Mouse (Mus musculus) liver, embryonic 14.5 days (tissue): ENCODE data around the gene Alg9. TPM values are rescaled to one million over a fixed set of nuclear protein-coding genes. Genes with fewer than 3 reads are reported as not detected.
A peak's percentile ranks its signal among the peaks of the same experiment; 100 is the strongest.

ENCODE experiments used
- ATAC-seq: fragments of 200-750 bp; cut with Nextera tagmentation; 2 replicates; pipeline ENCODE4 v1.8.0; 2017; ENCODE audit warnings: moderate number of reproducible peaks, mild to moderate bottlenecking, moderate library complexity; ENCODE audit not compliant: insufficient read depth
- DNase-seq, 3 experiments: peaks; one replicate each; pipeline ENCODE4 v3.0.0-alpha.2; 2012 to 2013; ENCODE audit warnings: low read depth in 3 of 3, low spot score in 3 of 3
- H3K27ac ChIP-seq: fragments of 300-500 bp; sonication (generic); 2 replicates; pipeline ENCODE4 v1.5.1; 2014; ENCODE audit warnings: moderate library complexity, mild to moderate bottlenecking, control low read depth, inconsistent platforms
- H3K27me3 ChIP-seq: fragments of 300-500 bp; sonication (generic); 2 replicates; pipeline ENCODE4 v1.6.1; 2014; ENCODE audit warnings: mild to moderate bottlenecking, low read length, moderate library complexity; ENCODE audit not compliant: control insufficient read depth, insufficient read depth
- H3K36me3 ChIP-seq: fragments of 300-500 bp; sonication (generic); replicated peaks from 2 replicates; pipeline ENCODE4 v1.6.1; 2014; ENCODE audit warnings: low read depth; ENCODE audit not compliant: control insufficient read depth, insufficient read depth
- H3K4me1 ChIP-seq, 2 experiments: fragments of 200-500 bp in 1 of 2; fragments of 300-500 bp in 1 of 2; sonication (generic) in 1 of 2; replicated peaks; 2 replicates each; pipeline ENCODE4 v1.6.1; 2012 to 2014; ENCODE audit warnings: antibody characterized with exemption in 1 of 2, inconsistent platforms in 1 of 2, low read length in 1 of 2; ENCODE audit not compliant: control insufficient read depth in 2 of 2, insufficient read depth in 2 of 2
- H3K4me2 ChIP-seq: fragments of 300-500 bp; sonication (generic); 2 replicates; pipeline ENCODE4 v1.6.1; 2014; ENCODE audit warnings: low read depth, mild to moderate bottlenecking, control low read depth, moderate library complexity
- H3K4me3 ChIP-seq, 2 experiments: fragments of 200-500 bp in 1 of 2; fragments of 300-500 bp in 1 of 2; sonication (generic) in 1 of 2; 2 replicates each; pipeline ENCODE4 v1.5.1; 2012 to 2014; ENCODE audit warnings: low read depth in 2 of 2, low read length in 2 of 2, mild to moderate bottlenecking in 2 of 2, control low read depth in 1 of 2, inconsistent platforms in 1 of 2, moderate library complexity in 1 of 2; ENCODE audit not compliant: insufficient read depth in 1 of 2
- H3K9ac ChIP-seq: fragments of 300-500 bp; sonication (generic); replicated peaks from 2 replicates; pipeline ENCODE4 v1.6.1; 2014; ENCODE audit warnings: mild to moderate bottlenecking, control low read depth, moderate library complexity
- H3K9me3 ChIP-seq: fragments of 300-500 bp; sonication (generic); 2 replicates; pipeline ENCODE4 v1.6.1; 2016; ENCODE audit warnings: low read length, mixed read lengths; ENCODE audit not compliant: control insufficient read depth
- CTCF ChIP-seq: IDR thresholded peaks from 2 replicates; pipeline ENCODE4 v1.5.1; 2016; ENCODE audit warnings: antibody characterized with exemption, low read depth, control low read depth
- EP300 ChIP-seq: IDR thresholded peaks from 2 replicates; pipeline ENCODE4 v1.6.1; 2016; ENCODE audit warnings: antibody characterized with exemption, low read depth
- WGBS: fragments of 180-500 bp; shearing (Covaris S2); extraction: QIAGEN DNeasy Blood & Tissue Kit; methylation state at CpG from one replicate; pipeline ENCODE4 v1.1.7; 2014; ENCODE audit not compliant: insufficient replicate concordance; 5-methylcytosine and 5-hydroxymethylcytosine counted together
- polyA plus RNA-seq, 2 experiments: library from polyadenylated mRNA; depleted of rRNA in 1 of 2; stranded (reverse) in 1 of 2; unstranded in 1 of 2; fragments of >200 nt; fragmentation: Nextera tagmentation in 1 of 2; extraction: Ambion mirVana in 1 of 2; gene quantifications; 2 replicates each; pipeline versions ENCODE4 v1.2.1 to v1.2.3; 2012 to 2014

Gene Alg9
- polyA plus RNA-seq, 2 experiments: 10.1 to 12.7 TPM

DNA sequence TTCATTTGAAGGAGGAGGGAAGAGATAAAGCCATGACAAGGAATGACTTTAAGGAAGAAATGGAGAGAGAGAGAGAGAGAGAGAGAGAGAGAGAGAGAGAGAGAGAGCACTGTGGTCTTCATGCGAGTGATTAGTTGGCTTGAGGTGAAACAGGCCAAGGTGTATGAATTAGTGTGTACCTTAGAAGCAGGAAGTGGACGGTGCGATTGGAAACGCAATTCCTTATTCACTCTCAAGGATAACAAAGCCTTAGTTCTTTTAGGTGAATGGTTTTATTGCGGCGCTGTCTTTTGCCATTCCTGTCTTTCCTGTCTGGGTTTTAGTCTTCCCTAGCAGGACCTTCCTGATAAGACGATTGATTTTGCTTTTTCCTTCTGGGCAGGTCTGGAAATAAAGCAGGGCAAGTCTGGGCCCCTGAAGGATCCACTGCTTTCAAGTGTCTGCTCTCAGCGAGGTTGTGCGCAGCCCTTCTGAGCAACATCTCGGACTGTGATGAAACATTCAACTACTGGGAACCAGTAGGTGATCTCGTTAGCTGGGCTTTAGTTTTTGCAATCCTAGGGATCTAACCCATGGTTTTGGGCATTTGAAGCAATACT is 1.4 kb downstream of the Alg9 start:
- WGBS: 48% methylated on average over 11 of the region's 11 CpGs
- peak overlapping the region; percentile 92 for H3K4me2 ChIP-seq

DNA sequence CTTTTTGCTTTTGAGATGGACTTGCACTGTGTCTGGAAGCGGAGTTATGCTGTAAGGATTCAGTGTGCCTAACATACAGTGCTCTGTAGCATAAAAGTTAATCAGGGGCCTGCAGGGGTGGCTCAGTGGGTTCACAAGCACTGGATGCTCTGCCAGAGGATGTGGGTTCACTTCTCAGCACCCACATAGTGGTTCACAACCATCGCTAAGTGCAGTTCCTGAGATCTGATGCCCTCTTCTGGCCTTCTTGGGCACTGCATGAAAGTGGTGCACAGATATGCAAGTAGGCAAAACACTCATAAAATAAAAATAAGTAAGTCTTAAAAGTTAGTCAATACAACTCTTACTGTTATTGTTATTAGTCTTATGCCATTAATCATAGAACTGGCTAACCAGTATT is 7.3 kb downstream of the Alg9 start:
- H3K4me1 ChIP-seq: no peaks in the 10 kb centered on the region
- H3K4me3 ChIP-seq: no peak overlapping the region
- DNase-seq (peak in 1 of 3 experiments; percentile 23), ATAC-seq (no peak)
- TF ChIP-seq EP300: no peak
- TF ChIP-seq CTCF: peak; percentile 82
- no peak overlapping the region for H3K4me2 ChIP-seq
- H3K36me3 ChIP-seq: peaks cover 12% of the 10 kb centered on the region
- no peak overlapping the region for H3K9ac ChIP-seq
- H3K9me3 ChIP-seq: no peaks in the 10 kb centered on the region
- no peaks in the 10 kb centered on the region for H3K27me3 ChIP-seq
- 66% methylated on average over 2 of the region's 2 CpGs for WGBS
- H3K27ac ChIP-seq: no peak overlapping the region

More for the DNA sequence above, 1.4 kb downstream of the Alg9 start:
- Histone ChIP-seq H3K27ac (peak overlapping the region; percentile 26), H3K4me3 (peak overlapping the region; percentile 69 to 90), H3K9ac (peak overlapping the region; percentile 84), H3K9me3 (no peaks in the 10 kb centered on the region), H3K27me3 (no peaks in the 10 kb centered on the region), H3K36me3 (peaks cover 15% of the 10 kb centered on the region), H3K4me1 (peaks cover 5 to 22% of the 10 kb centered on the region in 2 experiments; a peak in 3 of 4 replicates)
- TF ChIP-seq CTCF: no peak
- TF ChIP-seq EP300: no peak
- no peak for ATAC-seq
- DNase-seq: no peak

DNA sequence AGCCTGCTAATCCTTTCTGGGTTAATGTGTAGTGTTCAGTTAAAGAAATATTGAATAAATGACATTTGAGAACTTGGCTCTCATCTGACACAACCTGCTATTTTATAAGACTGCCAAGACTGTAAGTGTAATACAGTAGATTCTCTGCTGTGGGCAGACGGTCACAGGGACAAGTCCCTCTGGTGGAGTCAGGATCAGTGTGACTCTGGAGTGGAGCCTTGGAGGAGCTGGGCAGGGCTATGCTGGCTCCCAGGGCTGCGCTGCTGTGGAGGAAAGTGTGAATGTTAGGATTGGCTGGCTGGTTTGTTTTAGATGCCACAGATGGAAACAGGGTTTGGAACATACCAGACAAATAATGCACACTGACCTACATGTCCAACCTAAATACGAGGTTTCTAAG is 20.4 kb downstream of the Alg9 start:
- DNase-seq: no peak
- H3K36me3 ChIP-seq: no peaks in the 10 kb centered on the region; the same call in 1 of the 2 replicates

DNA sequence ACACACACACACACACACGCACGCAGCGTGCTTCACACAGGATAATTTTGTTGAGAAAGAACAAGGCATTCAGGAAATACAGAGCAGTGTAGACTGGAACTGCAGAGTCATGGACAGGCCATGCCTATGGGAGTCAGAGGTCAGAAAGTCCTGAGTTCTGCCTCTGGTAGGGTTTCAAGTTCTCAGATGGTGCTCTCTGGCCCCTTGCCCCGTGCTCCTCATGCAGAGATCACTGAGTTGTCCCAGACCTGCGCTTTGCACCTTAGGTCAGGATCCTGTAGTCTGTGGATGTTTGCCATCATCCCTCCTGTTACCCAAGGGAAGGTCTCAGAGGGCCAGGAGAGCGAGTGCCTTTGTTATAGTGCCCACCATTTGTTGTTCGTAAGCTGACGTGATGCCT is 22.0 kb downstream of the Alg9 start:
- Histone ChIP-seq H3K4me2 (no peak overlapping the region), H3K4me3 (no peak overlapping the region), H3K9me3 (no peaks in the 10 kb centered on the region), H3K27me3 (no peaks in the 10 kb centered on the region), H3K9ac (no peak overlapping the region), H3K36me3 (no peaks in the 10 kb centered on the region; the same call in 1 of the 2 replicates), H3K4me1 (peaks cover 3 to 4% of the 10 kb centered on the region in 2 experiments; a peak in 2 of 4 replicates), H3K27ac (no peak overlapping the region)
- WGBS: 80% methylated on average over 8 of the region's 8 CpGs
- TF ChIP-seq EP300 (no peak), CTCF (no peak)
- ATAC-seq (no peak), DNase-seq (no peak)

More for the DNA sequence above, 20.4 kb downstream of the Alg9 start:
- Histone ChIP-seq H3K4me3 (no peak overlapping the region), H3K4me1 (no peaks in the 10 kb centered on the region), H3K9ac (no peak overlapping the region), H3K27ac (no peak overlapping the region), H3K27me3 (no peaks in the 10 kb centered on the region), H3K9me3 (no peaks in the 10 kb centered on the region), H3K4me2 (no peak overlapping the region)
- ATAC-seq: no peak
- 82% methylated on average over 3 of the region's 3 CpGs for WGBS
- no peak for TF ChIP-seq CTCF
- no peak for TF ChIP-seq EP300

DNA sequence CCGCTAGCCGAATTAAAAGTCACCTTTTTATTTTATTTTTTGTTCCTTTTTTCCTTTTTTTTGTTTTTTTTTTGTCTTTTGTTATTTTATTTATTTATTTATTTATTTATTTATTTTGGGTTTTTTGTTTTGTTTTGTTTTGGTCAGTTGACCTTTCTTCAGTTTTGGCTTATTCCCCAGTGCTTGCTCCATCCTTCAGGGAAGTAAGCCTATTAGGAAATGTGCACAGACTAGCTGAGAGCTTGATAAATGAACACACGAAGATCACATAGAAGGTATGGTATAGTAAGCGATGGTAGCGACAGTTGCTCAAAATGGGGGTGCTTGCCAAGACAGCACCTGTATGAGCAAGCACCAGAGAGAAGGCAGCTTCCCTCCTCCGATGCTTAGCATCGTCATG is 22.8 kb downstream of the Alg9 start:
- no peak overlapping the region for H3K4me2 ChIP-seq
- H3K9ac ChIP-seq: no peak overlapping the region
- H3K9me3 ChIP-seq: no peaks in the 10 kb centered on the region
- no peaks in the 10 kb centered on the region for H3K27me3 ChIP-seq
- no peak for DNase-seq
- peaks cover 11% of the 10 kb centered on the region in 2 experiments for H3K4me1 ChIP-seq
- no peak overlapping the region for H3K27ac ChIP-seq
- no peak for TF ChIP-seq EP300
- no peak for TF ChIP-seq CTCF
- H3K36me3 ChIP-seq: no peaks in the 10 kb centered on the region; the same call in none of the 2 replicates
- WGBS: 85% methylated on average over 7 of the region's 7 CpGs
- no peak for ATAC-seq
- H3K4me3 ChIP-seq: no peak overlapping the region
